Mouse (Mus musculus): ENCODE data around the gene Furin. TPM values are rescaled to one million over a fixed set of nuclear protein-coding genes. Genes with fewer than 3 reads are reported as not detected.

Gene Furin
- polyA plus RNA-seq, 1 experiment from 2014 or later: 4.9 TPM

GRCm38 (mm10) chr7:80444401-80445249, 39.4 kb upstream of the Furin start:
- Histone ChIP-seq H3K9ac (replicated peaks) (no peak overlapping the region), H3K4me3 (no peak overlapping the region), H3K27me3 (no peaks in the 10 kb centered on the region), H3K4me1 (peaks cover 29% of the 10 kb centered on the region), H3K27ac (replicated peaks) (no peak overlapping the region), H3K9me3 (no peaks in the 10 kb centered on the region), H3K36me3 (no peaks in the 10 kb centered on the region), H3K4me2 (replicated peaks) (no peak overlapping the region)
- 82% methylated on average over 17 of the region's 17 CpGs for WGBS
- no peak for ATAC-seq (replicated peaks)

DNA sequence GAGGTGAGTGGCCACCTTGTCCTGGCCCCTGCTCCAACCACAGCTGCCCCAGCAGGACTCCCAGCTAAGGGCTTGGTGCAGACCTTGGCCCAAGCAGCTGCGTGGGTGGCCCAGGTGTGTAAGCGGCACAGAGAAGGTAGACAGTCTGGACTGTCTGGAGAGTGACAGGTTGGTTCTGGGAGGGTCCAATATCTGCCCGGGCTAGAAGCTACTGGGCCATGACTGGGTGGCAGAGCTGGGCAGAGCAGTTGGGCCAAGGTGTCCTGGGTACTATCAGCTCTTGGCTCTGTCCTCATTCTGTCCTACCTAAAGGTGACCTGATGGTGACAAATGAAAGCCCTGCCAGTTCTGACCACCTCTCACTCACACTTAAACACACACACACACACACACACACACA, 37.9 kb upstream of the Furin start:
- Histone ChIP-seq H3K9me3 (no peaks in the 10 kb centered on the region), H3K36me3 (no peaks in the 10 kb centered on the region), H3K4me3 (no peak overlapping the region), H3K9ac (replicated peaks) (no peak overlapping the region), H3K4me2 (replicated peaks) (no peak overlapping the region), H3K4me1 (peaks cover 37% of the 10 kb centered on the region), H3K27me3 (no peaks in the 10 kb centered on the region), H3K27ac (replicated peaks) (no peak overlapping the region)
- no peak for ATAC-seq (replicated peaks)
- WGBS: 85% methylated on average over 3 of the region's 3 CpGs

DNA sequence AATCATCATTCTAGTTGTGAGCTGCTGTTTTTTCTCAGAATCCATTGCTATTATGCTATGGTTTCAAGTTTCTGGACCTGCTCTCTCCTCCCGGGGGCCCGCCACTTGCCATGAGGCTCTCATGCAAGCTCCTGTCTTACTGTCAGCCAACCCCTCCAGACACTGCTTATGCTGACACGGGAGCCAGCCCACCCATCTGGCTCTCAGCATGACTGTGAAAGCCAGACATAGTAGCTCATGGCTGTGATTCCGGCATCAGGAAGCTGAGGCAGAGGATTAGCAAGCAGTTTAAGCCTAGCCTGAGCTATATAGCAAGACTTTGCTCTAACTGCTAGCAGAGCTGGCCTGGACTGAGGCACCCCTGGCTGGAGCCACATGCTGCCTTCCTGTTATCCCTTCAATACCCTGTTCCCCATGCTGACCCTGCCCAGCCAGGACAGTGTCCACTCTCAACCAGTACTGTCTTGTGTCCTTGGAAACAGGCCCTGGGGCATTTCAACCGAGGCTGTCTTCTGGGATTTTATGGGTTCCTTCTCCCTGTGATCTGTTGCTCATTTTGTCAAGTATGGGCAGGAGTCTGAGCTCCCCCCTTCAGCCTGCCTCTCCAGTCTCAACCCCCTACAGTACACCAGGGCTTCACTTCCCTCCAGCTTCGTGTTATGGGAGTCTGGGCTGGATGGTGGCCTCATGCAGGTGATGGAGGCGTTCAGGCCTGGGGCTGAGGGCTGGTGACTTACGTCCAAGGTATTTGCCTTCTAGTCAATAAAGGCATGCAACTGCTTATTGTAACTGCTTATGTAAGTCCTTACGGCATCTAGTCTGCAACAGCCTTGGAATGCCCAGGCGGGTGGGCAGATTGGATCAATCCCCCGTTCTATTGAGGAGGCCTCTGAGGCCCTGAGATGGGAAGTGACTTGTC, 37.0 kb upstream of the Furin start:
- peaks cover 37% of the 10 kb centered on the region for H3K4me1 ChIP-seq
- H3K27me3 ChIP-seq: no peaks in the 10 kb centered on the region
- no peaks in the 10 kb centered on the region for H3K9me3 ChIP-seq
- peak; percentile 72; the same call in 1 of the 2 replicates for ATAC-seq (replicated peaks)
- no peak overlapping the region for H3K9ac ChIP-seq (replicated peaks)
- 49% methylated on average over 11 of the region's 11 CpGs for WGBS
- H3K4me3 ChIP-seq: no peak overlapping the region
- H3K36me3 ChIP-seq: no peaks in the 10 kb centered on the region
- no peak overlapping the region for H3K4me2 ChIP-seq (replicated peaks)
- peak overlapping the region; percentile 52; the same call in 1 of the 2 replicates for H3K27ac ChIP-seq (replicated peaks)

DNA sequence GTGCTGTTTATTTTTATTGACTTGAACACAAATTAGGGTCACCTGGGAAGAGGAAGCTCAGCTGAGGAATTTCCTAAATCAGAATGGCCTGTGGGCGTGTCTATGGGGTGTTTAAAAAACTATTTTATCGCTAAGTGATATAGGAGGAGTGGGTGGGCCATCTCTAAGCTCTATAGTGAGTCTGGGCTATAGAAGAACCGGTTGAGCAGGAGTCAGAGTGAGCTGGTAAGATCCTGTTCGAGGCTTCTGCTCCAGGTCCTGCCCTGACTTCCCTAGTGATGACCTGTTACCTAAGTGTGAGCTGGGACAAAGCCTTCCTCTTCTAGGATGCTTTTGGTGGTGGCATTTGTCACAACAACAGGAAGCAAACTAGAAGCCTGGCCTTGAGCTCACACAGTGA, 35.4 kb upstream of the Furin start:
- no peak overlapping the region for H3K4me3 ChIP-seq
- no peaks in the 10 kb centered on the region for H3K36me3 ChIP-seq
- 72% methylated on average over 4 of the region's 4 CpGs for WGBS
- peaks cover 37% of the 10 kb centered on the region for H3K4me1 ChIP-seq
- no peak overlapping the region for H3K4me2 ChIP-seq (replicated peaks)
- H3K27ac ChIP-seq (replicated peaks): no peak overlapping the region
- H3K9ac ChIP-seq (replicated peaks): no peak overlapping the region
- no peaks in the 10 kb centered on the region for H3K27me3 ChIP-seq
- H3K9me3 ChIP-seq: no peaks in the 10 kb centered on the region
- ATAC-seq (replicated peaks): no peak

GRCm38 (mm10) chr7:80439789-80440488, 34.7 kb upstream of the Furin start:
- H3K27me3 ChIP-seq: no peaks in the 10 kb centered on the region
- H3K36me3 ChIP-seq: no peaks in the 10 kb centered on the region
- no peak for ATAC-seq (replicated peaks)
- H3K9ac ChIP-seq (replicated peaks): no peak overlapping the region
- H3K4me3 ChIP-seq: no peak overlapping the region
- 78% methylated on average over 10 of the region's 10 CpGs for WGBS
- peaks cover 37% of the 10 kb centered on the region for H3K4me1 ChIP-seq
- no peak overlapping the region for H3K27ac ChIP-seq (replicated peaks)
- no peaks in the 10 kb centered on the region for H3K9me3 ChIP-seq
- H3K4me2 ChIP-seq (replicated peaks): no peak overlapping the region

- no peak overlapping the region for H3K9ac ChIP-seq (replicated peaks)
- H3K27me3 ChIP-seq: no peaks in the 10 kb centered on the region
- no peak overlapping the region for H3K4me2 ChIP-seq (replicated peaks)
- H3K36me3 ChIP-seq: no peaks in the 10 kb centered on the region
- WGBS: 38% methylated on average over 13 of the region's 15 CpGs
- H3K9me3 ChIP-seq: no peaks in the 10 kb centered on the region
- peaks cover 34% of the 10 kb centered on the region for H3K4me1 ChIP-seq
- no peak for ATAC-seq (replicated peaks)
- H3K4me3 ChIP-seq: no peak overlapping the region
- no peak overlapping the region for H3K27ac ChIP-seq (replicated peaks)
Observed at GRCm38 (mm10) chr7:80439032-80439760, 34.0 kb upstream of the Furin start.

DNA sequence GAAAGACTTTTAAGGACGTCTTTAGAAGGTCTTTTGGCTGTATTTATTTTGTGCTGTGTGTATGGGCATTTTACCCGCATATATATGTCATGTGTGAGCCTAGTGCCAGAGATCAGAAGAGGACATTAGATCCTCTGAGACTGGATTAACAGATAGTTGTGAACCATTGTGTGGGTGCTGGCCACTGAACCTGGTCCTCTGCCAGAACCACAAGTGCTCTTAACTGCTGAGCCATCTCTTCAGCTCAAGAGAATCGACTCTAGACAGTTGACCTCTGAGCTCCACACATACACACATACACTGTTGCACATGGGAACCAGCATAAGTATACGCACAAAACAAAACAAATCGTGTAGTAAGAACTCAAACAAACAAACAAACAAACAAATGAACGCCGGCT, 31.3 kb upstream of the Furin start:
- no peak overlapping the region for H3K4me2 ChIP-seq (replicated peaks)
- ATAC-seq (replicated peaks): no peak
- no peaks in the 10 kb centered on the region for H3K27me3 ChIP-seq
- no peaks in the 10 kb centered on the region for H3K36me3 ChIP-seq
- no peak overlapping the region for H3K27ac ChIP-seq (replicated peaks)
- 88% methylated on average over 7 of the region's 7 CpGs for WGBS
- no peak overlapping the region for H3K9ac ChIP-seq (replicated peaks)
- H3K9me3 ChIP-seq: no peaks in the 10 kb centered on the region
- no peak overlapping the region for H3K4me3 ChIP-seq
- peaks cover 19% of the 10 kb centered on the region for H3K4me1 ChIP-seq

GRCm38 (mm10) chr7:80435594-80435993, 30.4 kb upstream of the Furin start:
- H3K27me3 ChIP-seq: no peaks in the 10 kb centered on the region
- WGBS: 91% methylated on average over 3 of the region's 3 CpGs

DNA sequence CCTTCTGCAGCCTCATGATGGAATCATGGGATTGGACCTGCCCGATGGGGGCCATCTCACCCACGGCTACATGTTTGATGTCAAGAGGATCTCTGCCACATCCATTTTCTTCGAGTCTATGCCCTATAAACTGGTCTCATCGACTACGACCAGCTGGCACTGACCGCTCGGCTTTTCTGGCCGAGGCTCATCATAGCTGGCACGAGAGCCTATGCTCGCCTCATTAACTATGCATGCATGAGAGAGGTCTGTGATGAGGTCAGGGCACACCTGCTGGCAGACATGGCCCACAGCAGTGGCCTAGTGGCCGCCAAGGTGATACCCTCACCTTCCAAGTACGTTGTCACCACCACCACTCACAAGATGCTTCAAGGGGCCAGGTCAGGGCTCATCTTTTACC, 24.4 kb upstream of the Furin start:
- H3K4me2 ChIP-seq (replicated peaks): no peak overlapping the region
- ATAC-seq (replicated peaks): no peak

More at GRCm38 (mm10) chr7:80435594-80435993, 30.4 kb upstream of the Furin start:
- no peak overlapping the region for H3K4me2 ChIP-seq (replicated peaks)
- H3K27ac ChIP-seq (replicated peaks): no peak overlapping the region
- no peak for ATAC-seq (replicated peaks)
- peaks cover 16% of the 10 kb centered on the region for H3K4me1 ChIP-seq
- H3K9me3 ChIP-seq: no peaks in the 10 kb centered on the region
- no peaks in the 10 kb centered on the region for H3K36me3 ChIP-seq
- H3K9ac ChIP-seq (replicated peaks): no peak overlapping the region
- H3K4me3 ChIP-seq: no peak overlapping the region

GRCm38 (mm10) chr7:80427730-80428129, 22.5 kb upstream of the Furin start:
- H3K27ac ChIP-seq (replicated peaks): no peak overlapping the region
- H3K36me3 ChIP-seq: no peaks in the 10 kb centered on the region
- no peak for ATAC-seq (replicated peaks)
- no peak overlapping the region for H3K4me2 ChIP-seq (replicated peaks)
- H3K4me1 ChIP-seq: peaks cover 6% of the 10 kb centered on the region
- no peaks in the 10 kb centered on the region for H3K27me3 ChIP-seq
- WGBS: 78% methylated on average over 5 of the region's 5 CpGs
- no peak overlapping the region for H3K9ac ChIP-seq (replicated peaks)
- H3K4me3 ChIP-seq: no peak overlapping the region
- H3K9me3 ChIP-seq: no peaks in the 10 kb centered on the region

More for the DNA sequence above, 24.4 kb upstream of the Furin start:
- Histone ChIP-seq H3K4me1 (no peaks in the 10 kb centered on the region), H3K27ac (replicated peaks) (no peak overlapping the region), H3K9ac (replicated peaks) (no peak overlapping the region), H3K9me3 (no peaks in the 10 kb centered on the region), H3K4me3 (no peak overlapping the region), H3K27me3 (no peaks in the 10 kb centered on the region), H3K36me3 (no peaks in the 10 kb centered on the region)
- 92% methylated on average over 12 of the region's 12 CpGs for WGBS

- 85% methylated on average over 7 of the region's 7 CpGs for WGBS
- ATAC-seq (replicated peaks): no peak
- Histone ChIP-seq H3K4me1 (peaks cover 8% of the 10 kb centered on the region), H3K4me2 (replicated peaks) (no peak overlapping the region), H3K36me3 (no peaks in the 10 kb centered on the region), H3K4me3 (no peak overlapping the region), H3K9me3 (no peaks in the 10 kb centered on the region), H3K9ac (replicated peaks) (no peak overlapping the region), H3K27me3 (no peaks in the 10 kb centered on the region), H3K27ac (replicated peaks) (no peak overlapping the region)
Observed at GRCm38 (mm10) chr7:80426363-80426762, 21.1 kb upstream of the Furin start.

All from forebrain, embryonic 15.5 days (tissue).